Mouse (Mus musculus) urinary bladder, adult 18-20 months (tissue): Measurements from ENCODE around the gene Srarp.

Experiments used
- DNase-seq, 2 experiments: peaks; one replicate each; pipeline ENCODE4 v3.0.0; 2022; ENCODE audit warnings: low spot score in 2 of 2, mixed read lengths in 2 of 2

Gene Srarp

DNA sequence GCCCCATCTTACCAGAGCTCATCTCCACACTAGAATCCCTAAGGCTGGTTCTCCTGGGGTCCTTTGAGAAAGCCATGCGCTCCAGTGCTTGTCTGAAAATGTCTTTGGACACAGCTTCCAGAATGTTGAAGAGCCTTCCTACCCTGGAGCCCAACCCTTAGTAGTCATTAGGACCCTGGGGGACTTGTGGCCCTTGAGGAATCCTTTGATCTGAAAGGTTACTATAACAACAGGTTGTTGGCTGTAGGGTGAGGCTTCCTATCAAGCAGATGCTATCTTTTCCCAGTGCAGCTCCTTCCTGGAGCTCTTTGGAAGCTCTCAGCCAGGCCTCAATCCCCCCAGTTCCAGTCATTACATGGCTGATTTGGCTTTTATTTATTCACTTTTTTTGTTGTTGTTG is at the start of gene Srarp:
TSS of gene Srarp (minus strand) at position 132 of the 400 bp plus-strand sequence.
- no peak for DNase-seq

- DNase-seq = no peak
Measured at GRCm38 (mm10) chr4:141484071-141484470, 48.2 kb upstream of the Srarp start.

- no peak for DNase-seq
Measured at GRCm38 (mm10) chr4:141479411-141479810, 43.5 kb upstream of the Srarp start.

- no peak for DNase-seq
Measured at GRCm38 (mm10) chr4:141478794-141479193, 42.9 kb upstream of the Srarp start.

GRCm38 (mm10) chr4:141478225-141478624 is 42.3 kb upstream of the Srarp start:
- no peak for DNase-seq

DNA sequence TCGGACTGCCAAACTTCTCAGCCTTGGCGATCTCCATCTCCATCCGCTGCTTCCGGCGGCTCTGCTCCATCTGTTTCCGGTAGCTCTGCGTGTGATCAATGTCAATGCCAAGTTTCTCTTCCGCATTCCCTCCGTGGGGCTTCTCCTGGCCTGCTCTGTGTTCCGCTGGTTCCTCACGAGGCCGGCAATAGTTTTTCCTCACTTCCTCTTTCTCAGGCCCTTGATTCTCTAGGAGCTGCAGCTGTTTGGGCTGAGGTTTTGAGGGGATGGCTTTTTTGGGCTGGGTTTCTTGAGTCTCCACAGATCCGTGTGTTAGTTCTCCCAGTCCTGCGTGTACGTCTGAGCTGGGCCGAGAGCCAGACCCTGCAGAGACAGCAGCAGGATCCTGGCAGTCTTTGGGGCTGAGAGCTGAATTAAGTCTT is 41.8 kb upstream of the Srarp start:
- DNase-seq = no peak

- no peak for DNase-seq
Measured at GRCm38 (mm10) chr4:141474431-141474830, 38.5 kb upstream of the Srarp start.

DNA sequence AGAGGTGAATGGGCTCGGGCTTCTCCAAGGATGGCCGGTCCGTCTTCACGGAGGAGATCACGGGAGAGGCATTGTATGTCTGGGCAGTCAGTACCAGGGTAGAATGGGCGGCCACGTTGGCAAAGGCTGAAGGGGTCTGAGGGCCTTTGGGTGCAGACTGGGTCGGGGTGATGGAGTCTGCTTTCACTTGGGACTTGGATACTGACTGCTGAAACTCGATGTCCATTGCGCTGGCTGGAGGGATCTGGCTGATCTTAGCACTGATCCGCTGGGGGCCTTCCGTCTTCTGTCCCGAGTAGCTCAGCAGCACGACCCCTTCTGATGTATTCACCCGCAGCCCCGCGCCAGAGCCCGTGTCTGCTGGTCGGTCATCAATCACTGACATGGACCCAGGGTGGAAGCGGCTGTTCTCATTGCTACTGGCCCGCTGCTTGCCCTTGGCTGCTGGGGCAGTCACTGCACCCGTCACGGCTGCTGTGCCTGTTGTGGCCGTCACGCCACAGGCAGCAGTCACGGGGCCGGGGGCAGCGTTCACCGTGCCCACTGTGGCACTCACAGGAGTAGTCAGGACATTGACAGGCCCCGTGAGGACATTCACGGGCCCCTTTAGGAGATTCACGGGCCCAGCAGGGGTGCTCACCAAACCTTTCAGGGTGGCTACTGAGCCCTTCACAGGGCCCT is 36.9 kb upstream of the Srarp start:
- no peak for DNase-seq

- DNase-seq = peak in 1 of 2 experiments; percentile 0
Measured at GRCm38 (mm10) chr4:141471491-141471890, 35.6 kb upstream of the Srarp start.

GRCm38 (mm10) chr4:141469343-141469742 is 33.4 kb upstream of the Srarp start:
- peak in 1 of 2 experiments; percentile 0 for DNase-seq

GRCm38 (mm10) chr4:141468576-141468975 is 32.7 kb upstream of the Srarp start:
- DNase-seq = peak in 1 of 2 experiments; percentile 8

- peak in 1 of 2 experiments; percentile 0 for DNase-seq
Measured at GRCm38 (mm10) chr4:141467581-141467927, 31.6 kb upstream of the Srarp start.

GRCm38 (mm10) chr4:141466844-141467580 is 31.1 kb upstream of the Srarp start:
- peak in 1 of 2 experiments; percentile 0 for DNase-seq

- DNase-seq = peak in 1 of 2 experiments; percentile 1
Measured at GRCm38 (mm10) chr4:141466289-141466795, 30.4 kb upstream of the Srarp start.

- peak in 1 of 2 experiments; percentile 0 for DNase-seq
Measured at GRCm38 (mm10) chr4:141465512-141466288, 29.8 kb upstream of the Srarp start.

- peak in 1 of 2 experiments; percentile 0 for DNase-seq
Measured at GRCm38 (mm10) chr4:141464722-141465121, 28.8 kb upstream of the Srarp start.

DNA sequence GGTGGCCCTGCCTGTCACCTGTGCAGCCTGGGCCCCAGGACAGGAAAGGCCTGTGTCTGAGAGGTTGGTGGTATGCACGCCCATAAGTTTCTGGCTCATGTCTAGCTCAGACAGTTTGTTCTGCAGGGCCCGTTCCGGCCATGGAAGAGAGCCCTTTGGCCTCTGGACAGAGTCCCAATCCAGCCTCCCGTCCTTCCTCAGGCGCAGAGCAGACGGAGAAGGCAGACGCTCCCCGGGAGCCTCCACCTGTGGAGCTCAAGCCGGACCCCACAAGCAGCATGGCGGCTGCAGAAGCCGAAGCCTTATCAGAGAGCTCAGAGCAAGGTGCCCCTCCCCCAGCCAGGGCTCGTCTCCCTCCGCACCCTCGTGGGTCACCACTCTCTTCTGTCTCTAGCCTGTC is 27.6 kb upstream of the Srarp start:
- no peak for DNase-seq

DNA sequence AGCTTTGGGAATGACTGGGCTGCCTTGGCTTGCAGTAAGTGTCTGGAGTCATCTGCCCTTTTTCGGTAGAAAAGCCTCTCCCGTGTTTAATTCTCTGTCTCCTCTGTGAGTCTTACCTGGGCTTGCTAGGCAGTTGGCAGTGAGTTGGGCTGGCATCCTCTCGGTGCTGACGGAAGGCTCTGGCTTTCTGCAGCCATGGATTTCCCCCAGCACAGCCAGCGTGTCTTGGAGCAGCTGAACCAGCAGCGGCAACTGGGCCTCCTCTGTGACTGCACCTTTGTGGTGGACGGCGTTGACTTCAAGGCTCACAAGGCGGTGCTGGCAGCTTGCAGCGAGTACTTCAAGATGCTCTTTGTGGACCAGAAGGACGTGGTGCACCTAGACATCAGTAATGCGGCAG is 25.7 kb upstream of the Srarp start:
- DNase-seq = no peak

GRCm38 (mm10) chr4:141461088-141461487 is 25.2 kb upstream of the Srarp start:
- DNase-seq = no peak

GRCm38 (mm10) chr4:141460481-141460880 is 24.6 kb upstream of the Srarp start:
- DNase-seq = no peak

GRCm38 (mm10) chr4:141459766-141460165 is 23.9 kb upstream of the Srarp start:
- no peak for DNase-seq

DNA sequence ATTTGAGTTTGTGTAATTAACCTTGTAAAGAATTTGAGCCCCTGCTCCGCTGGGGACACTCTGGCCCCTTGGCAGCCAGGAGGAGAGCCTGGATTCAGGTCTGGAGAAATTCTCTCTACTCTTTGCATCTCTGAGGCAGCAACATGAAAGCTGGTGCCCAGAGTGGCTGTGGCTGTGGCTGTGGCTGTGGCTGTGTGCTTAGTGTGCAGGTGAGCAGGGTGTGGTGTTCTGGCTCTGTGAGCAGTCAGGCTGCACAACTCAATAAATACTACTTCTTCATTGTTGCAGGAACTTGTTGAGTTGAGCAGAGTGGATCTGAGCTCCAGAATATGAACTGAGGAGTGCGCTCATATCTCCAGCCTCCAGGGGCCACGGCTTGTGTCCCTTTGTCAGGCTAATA is 23.0 kb upstream of the Srarp start:
- peak in 1 of 2 experiments; percentile 13 for DNase-seq
